Mouse (Mus musculus): ENCODE results near the gene Lyg2. TPM values are rescaled to one million over a fixed set of nuclear protein-coding genes. Genes with fewer than 3 reads are reported as not detected.

Lyg2 gene
- total RNA-seq, 2 experiments from 2014 or later: not detected

DNA sequence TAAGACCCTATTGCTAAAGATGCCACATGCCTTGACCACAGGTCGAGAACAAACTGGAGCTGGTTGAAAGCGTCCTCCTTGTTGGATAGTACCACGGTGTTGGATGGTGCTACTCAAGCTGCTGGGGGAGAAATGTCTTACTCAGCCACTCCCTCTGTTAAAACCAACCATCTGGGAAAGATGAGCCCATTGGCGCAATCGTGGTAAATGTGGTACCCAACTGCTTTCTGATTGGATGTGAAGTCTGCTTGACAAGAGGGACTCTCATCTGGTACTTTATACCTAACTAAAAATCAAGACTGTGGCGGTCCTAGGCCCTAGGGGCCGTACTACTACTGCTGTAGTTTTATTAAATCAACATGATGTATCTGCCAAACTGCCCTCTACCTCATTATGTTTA, 27.1 kb downstream of the Lyg2 start:
- no peak for ATAC-seq (replicated peaks; ENCODE audit: low FRiP score, low TSS enrichment, poor library complexity, severe bottlenecking)

DNA sequence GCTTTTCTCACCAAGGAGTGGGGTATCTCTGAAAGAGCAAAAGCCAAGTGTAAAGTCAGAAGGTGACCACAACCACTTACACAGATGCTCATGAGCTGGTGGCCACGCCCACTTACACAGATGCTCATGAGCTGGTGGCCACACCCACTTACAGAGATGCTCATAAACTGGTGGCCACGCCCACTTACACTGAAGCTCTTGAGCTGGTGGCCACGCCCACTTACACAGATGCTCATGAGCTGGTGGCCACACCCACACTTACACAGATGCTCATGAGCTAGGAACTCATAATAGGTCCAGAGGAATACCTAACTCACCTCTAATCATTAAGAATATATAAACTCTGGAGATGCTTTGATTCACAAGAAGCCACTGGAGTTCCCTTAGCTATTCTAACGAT, 31.8 kb downstream of the Lyg2 start:
- ATAC-seq (replicated peaks; ENCODE audit: low FRiP score, low TSS enrichment, poor library complexity, severe bottlenecking): peak; percentile 89

DNA sequence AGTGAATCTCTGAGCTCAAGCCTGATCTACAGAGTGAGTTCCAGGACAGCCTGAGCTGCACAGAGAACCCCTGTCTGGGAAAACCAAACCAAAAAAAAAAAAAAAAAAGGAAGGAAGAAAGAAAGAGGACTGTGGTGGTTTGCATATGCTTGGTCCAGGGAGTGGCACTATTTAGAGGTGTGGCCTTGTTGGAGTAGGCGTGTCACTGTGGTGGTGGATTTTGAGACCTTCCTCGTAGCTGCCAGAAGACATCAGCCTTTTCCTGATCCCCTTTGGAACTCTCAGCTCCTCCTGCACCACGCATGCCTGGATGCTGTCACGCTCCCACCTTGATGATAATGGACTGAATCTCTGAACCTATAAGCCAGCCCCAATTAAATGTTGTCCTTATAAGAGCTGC, 32.9 kb downstream of the Lyg2 start:
- ATAC-seq (replicated peaks; ENCODE audit: low FRiP score, low TSS enrichment, poor library complexity, severe bottlenecking): no peak

DNA sequence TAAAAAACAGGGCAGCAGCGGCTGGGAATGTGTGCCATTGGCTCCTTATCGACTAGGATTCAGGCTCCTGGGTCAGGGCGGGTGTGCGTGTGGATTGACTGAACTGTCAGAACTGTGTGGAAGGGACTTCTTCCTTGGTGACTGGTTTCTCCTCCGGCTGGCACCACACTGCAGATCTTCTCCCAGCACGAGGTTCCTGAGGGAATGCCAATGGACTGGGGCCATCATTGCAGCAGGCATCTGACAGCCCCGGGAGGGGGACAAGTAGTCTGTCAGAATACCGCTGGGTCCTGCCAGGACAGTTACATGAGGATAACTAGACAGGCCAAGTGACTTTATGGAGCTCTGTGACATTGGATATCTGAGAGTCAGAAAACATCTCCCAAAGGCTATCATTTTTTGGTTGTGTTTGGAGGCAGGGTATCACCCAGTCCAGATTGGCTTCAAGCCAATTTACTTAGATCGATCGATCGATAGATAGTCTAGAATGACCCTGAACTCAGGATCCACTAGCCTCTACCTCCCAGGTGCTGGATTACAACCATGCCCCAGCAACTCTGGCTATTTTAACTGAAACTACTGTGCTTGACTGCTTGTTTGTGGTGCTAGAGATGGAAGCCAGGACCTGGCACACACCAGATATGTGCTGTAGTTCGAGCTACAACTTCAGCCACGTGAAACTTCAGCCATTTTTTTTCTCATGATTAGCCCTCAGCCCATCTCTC, 38.4 kb downstream of the Lyg2 start:
- ATAC-seq (replicated peaks; ENCODE audit: low FRiP score, low TSS enrichment, poor library complexity, severe bottlenecking): no peak

DNA sequence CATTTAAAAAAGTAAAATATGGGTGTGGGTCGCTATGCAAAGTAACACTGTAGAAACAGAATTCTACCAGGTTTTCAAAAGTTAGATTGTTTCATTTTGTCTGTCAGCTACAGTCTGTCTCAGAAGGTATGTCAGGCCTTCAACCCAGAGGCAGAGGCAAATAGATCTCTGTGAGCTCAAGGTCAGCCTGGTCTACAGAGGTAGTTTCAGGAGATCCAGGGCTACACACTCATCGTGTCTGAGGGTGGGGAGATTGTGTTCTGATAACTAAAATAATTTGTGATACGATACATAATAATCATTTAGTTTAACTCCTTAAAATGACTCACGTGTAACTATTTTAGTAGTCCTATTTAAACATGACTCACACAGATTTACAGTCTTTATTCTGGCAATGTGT, 43.1 kb downstream of the Lyg2 start:
- no peak for ATAC-seq (replicated peaks; ENCODE audit: low FRiP score, low TSS enrichment, poor library complexity, severe bottlenecking)

DNA sequence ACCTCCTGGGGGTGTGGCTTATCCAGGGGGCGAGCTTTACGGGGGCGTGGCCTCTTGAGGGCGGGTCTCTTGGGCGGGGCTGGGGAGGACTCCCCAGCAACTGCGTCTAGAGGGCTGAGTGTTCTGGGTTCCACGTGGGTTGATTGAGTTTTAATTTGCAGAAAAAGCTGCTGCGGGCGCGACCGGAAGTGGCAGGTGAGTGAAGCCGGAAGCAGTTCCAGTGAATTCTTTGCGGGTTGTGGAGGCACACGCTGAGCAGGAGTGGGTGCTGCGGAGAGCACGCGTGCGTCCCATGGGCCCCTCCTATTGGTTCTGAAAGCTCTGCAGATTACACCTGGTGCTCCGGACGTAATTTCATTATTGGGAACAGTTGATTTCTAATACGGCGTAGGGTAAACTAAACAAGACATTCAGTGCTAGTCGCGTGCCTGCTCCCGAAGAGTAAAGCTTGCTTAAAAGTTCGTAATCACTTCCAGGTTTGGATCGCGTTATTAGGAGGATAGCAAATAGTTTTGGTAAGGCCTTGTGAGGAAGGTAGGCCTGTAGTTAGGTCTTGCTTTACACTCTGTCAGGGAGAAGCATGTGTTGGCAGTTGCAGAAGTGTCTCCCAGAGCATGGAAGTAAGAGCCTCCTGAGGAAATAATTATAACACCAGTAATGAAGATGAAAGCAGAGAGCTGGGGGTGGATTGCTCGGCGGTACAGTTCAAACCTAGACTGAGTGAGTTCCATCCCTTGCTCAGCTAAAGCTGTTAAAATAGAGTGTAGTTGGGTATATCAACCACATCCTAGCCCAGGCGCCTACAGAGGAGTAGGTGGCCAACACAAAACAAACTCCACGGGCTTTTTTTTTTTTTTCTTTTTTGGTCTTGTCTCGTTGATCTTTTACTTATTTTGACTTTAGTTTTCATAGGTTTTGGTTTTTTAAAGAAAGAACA, 43.9 kb downstream of the Lyg2 start:
- peak; percentile 80 for ATAC-seq (replicated peaks; ENCODE audit: low FRiP score, low TSS enrichment, poor library complexity, severe bottlenecking)

DNA sequence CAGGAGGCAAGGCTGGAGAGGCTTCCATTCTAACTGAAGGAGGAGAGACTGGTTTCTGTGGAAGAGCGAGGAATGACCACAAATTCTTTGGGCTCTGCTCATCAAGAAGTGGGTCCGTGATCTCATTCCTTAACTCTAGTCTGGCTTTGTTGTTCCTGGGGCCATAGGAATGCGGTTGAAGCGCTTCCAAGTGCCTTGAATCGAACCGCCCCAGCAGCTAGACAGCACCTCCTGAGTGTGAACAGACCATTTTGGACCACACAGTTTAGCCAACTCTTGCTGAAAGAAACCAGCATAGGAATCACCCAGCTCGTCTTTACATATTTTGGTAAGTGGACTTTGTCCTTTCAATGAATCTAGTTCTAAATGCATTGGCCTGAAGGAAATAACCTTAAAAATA, 44.6 kb downstream of the Lyg2 start, which contains the start of gene Lipt1:
Gene Lipt1 (plus strand): TSS at position 35 of the 400 bp plus-strand sequence.
- ATAC-seq (replicated peaks; ENCODE audit: low FRiP score, low TSS enrichment, poor library complexity, severe bottlenecking): peak; percentile 15; the same call in 1 of the 2 replicates

DNA sequence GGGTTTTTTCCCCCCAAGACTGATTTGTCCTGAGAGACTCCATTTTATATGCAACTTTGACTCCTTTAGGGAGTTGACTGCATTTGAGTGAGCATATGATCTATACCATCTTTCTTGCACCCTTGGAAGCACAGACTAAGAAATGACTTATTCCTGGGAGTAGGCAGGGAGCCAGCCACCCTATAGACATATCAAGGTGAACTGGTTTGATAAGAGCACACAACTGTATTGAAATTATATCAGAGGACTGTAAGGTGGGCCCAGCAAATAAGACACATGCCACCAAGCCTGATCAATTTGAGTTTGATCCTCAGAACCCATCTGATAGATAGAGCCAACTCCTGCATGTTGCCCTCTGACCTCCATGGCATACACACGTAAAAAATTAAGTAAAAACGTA, 46.9 kb downstream of the Lyg2 start:
- ATAC-seq (replicated peaks; ENCODE audit: low FRiP score, low TSS enrichment, poor library complexity, severe bottlenecking): no peak

DNA sequence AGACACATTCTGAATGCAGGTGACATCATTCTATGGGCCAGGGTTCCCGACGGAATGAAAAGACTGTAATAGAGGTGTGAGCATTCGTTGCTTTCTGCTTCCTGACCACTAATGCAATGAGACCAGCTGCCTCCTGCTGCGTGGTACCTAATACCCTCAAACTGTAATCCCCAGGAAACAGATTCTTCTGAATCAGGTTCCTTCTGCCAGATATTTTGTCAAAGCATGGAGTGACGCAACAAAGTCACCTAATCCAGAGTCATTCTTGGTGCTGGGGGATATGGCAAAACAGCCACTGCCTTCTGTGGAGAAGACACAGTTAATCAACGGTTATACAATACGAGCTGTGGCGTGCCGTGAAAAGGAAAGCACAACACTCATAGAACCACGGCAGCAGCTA, 47.7 kb downstream of the Lyg2 start:
- no peak for ATAC-seq (replicated peaks; ENCODE audit: low FRiP score, low TSS enrichment, poor library complexity, severe bottlenecking)

DNA sequence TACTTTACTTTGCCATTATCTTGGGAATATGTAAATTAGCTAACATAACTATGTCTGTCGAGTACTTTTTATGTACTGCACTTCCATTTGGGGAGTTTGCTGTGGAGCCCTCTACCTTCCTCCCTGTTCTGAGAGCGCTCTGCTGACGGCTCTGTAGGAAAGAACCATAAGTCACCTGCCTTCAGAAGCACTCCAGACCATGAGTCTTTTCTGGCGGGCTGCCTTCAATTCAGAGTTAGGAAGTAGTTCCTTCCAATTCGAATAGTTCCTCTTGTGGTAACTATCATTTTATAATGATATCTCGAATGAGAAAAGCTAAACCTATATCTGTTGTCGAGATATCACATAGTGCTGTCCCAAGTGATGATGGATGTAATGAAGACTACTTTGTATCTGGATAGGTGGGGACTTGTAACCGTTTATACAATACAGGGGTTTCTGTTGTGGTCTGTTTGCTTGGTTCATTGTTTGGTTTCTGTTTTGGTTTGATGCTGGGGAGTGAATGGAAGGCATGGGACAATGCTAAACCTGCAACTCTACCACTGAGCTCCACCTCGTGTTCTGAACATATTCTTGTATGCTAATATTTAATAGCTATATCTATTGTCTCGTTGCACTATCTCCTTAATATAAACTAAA, 48.5 kb downstream of the Lyg2 start:
- ATAC-seq (replicated peaks; ENCODE audit: low FRiP score, low TSS enrichment, poor library complexity, severe bottlenecking): no peak

DNA sequence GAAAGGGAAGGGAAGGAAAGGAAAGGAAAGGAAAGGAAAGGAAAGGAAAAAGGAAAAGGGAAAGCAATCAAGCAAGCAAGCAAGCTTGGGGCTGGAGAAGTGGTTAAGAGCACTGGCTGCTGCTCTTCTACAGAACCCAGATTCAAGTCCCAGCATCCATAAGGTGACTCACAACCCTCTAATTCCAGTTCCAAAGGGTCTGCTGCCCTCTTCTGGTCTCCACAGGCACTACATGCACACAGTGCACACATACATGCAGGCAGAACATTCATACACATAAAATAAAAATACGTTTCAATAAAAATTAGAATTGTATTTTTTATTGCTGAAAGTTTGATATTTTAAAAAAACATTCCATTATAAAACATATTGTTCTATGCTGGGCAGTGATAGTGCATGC, 49.2 kb downstream of the Lyg2 start:
- ATAC-seq (replicated peaks; ENCODE audit: low FRiP score, low TSS enrichment, poor library complexity, severe bottlenecking): no peak

DNA sequence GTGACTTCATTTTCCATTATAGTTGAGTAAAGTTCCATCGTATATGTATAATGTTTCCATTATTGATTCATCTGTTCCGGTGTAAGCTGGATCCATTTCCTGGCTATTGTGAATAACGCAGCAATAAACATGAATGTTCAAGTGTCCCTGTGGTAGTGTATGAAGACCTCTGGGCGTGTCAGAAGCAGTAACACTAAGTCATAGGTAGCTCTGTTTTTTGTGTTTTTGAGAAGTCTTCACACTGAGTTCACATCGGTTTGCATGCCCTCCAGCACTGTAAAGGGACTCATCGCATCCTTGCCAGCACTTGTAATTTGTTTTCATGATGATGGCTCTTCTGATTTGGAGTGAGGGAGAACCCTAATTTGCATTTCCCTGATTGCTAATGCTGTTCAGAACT, 50.0 kb downstream of the Lyg2 start, which contains the start of gene Tsga10:
Gene Tsga10 (minus strand): TSS at position 144 of the 400 bp plus-strand sequence.
- no peak for ATAC-seq (replicated peaks; ENCODE audit: low FRiP score, low TSS enrichment, poor library complexity, severe bottlenecking)

DNA sequence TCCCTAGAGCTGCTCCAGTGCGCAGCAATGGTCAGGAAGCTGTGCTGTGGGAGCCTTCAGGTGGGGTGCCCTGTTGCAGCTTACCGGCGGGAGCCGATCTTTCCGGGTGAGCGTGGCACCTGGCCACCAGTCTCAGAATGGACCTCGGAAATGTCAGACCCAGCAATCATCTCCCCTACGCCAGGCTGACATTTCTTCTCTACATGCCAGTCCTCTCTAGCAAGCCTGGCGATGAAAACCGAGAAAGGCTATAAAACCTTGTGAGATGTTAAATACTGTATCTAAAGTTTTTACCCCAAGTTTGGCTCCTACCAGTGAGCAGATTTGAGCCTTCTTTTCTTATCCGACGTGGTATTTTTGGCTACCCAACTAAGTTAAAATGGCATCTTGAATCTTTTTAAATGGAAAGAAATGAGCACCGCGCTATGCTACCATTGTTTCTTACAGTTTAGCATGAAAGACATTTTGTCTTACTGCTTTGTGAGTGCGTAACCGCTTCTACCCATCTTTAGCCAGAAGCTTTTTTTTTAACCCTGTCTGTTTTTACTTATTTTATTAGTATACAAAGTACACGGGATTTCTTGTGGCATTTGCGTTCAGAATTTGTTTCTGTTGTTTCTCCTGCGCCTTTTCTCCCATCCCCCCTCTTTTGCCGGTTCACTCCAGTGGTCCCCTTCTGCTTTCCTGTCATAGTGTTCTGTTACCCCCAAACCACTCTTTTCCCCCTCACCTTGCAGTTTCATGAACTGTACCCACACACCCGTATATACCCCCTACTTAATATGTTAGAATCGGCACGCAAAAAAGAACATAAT, 50.7 kb downstream of the Lyg2 start:
- ATAC-seq (replicated peaks; ENCODE audit: low FRiP score, low TSS enrichment, poor library complexity, severe bottlenecking): no peak

DNA sequence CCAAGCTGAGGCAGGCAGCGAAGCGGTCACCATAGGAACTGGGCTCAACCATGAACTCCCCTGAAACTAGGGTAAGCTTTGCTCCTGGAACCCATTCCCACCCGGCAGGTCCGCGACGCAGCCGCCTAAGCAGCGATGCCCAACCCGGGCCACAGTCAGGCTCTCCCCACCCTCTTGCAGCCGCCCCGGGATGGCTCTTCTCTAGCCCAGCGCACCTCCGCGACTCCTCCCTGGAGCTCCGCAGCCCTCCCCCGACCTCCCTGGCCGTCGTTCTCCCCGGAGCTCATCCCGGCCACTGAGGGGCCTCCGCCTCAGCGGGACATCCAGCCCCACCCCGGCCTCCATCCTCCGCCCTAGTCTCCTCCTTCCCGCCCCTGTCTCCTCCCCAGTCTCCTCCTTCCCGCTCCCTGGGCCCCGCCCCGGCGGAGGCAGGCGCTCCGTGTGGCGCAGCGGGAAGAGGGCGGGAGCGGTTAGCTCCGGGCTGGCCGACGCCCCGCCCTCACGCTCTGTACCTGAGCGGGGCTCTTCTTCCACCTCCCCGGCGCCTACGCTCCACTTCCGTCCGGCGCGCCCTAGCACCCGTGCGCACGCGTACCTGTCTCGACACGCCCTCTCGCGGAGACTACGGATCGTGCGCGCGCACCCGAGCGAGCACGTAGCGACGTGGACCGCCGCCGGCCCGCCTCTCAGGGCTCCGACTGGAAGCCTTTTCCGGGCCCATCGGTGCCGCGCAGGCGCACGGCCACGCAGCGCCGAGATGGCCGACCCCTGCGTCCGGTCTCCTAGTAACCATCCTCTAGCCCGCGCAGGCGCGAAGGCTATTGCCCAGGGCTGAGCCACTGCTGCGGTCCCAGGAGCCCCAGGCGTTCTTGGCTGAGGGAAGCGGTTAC, 51.5 kb downstream of the Lyg2 start:
- ATAC-seq (replicated peaks; ENCODE audit: low FRiP score, low TSS enrichment, poor library complexity, severe bottlenecking): peak; percentile 91

Other genes with a start within 250 kb of the Lyg2 start
- not detected in 2 replicates for gene 2010300C02Rik, start 196.4 kb downstream of the Lyg2 start, total RNA-seq (2014; fragmentation: Nextera tagmentation)
- 0.05 and 0.15 TPM in 2 replicates for gene 2010300C02Rik, start 196.4 kb downstream of the Lyg2 start, total RNA-seq (2017)
- 1.4 and 2.4 TPM in 2 replicates for gene Tsga10, start 50.1 kb downstream of the Lyg2 start, total RNA-seq (2014; fragmentation: Nextera tagmentation)
- gene Tsga10, start 50.1 kb downstream of the Lyg2 start, total RNA-seq (2017): 2.2 and 4.6 TPM in 2 replicates
- gene Lipt1, start 44.8 kb downstream of the Lyg2 start, total RNA-seq (2014; fragmentation: Nextera tagmentation): 6.3 and 13.1 TPM in 2 replicates
- gene Lipt1, start 44.8 kb downstream of the Lyg2 start, total RNA-seq (2017): 5.5 and 5.8 TPM in 2 replicates
- gene Mitd1, start 26.1 kb downstream of the Lyg2 start, total RNA-seq (2014; fragmentation: Nextera tagmentation): 35.8 and 79.7 TPM in 2 replicates
- 58.4 and 68.1 TPM in 2 replicates for gene Mitd1, start 26.1 kb downstream of the Lyg2 start, total RNA-seq (2017)
- 306 and 339 TPM in 2 replicates for gene Mrpl30, start 26.0 kb downstream of the Lyg2 start, total RNA-seq (2014; fragmentation: Nextera tagmentation)
- gene Mrpl30, start 26.0 kb downstream of the Lyg2 start, total RNA-seq (2017): 255 and 318 TPM in 2 replicates
- gene Lyg1, start 41.3 kb upstream of the Lyg2 start, total RNA-seq (2014; fragmentation: Nextera tagmentation): not detected in 2 replicates
- not detected in 2 replicates for gene Lyg1, start 41.3 kb upstream of the Lyg2 start, total RNA-seq (2017)
- 38.6 and 57.8 TPM in 2 replicates for gene Txndc9, start 81.4 kb upstream of the Lyg2 start, total RNA-seq (2014; fragmentation: Nextera tagmentation)
- 45.3 and 46.7 TPM in 2 replicates for gene Txndc9, start 81.4 kb upstream of the Lyg2 start, total RNA-seq (2017)
- gene Eif5b, start 81.5 kb upstream of the Lyg2 start, total RNA-seq (2014; fragmentation: Nextera tagmentation): 70.2 and 75.0 TPM in 2 replicates
- 40.3 and 66.8 TPM in 2 replicates for gene Eif5b, start 81.5 kb upstream of the Lyg2 start, total RNA-seq (2017)
- gene Rev1, start 213.3 kb upstream of the Lyg2 start, total RNA-seq (2014; fragmentation: Nextera tagmentation): 41.9 and 45.0 TPM in 2 replicates
- 42.2 and 56.6 TPM in 2 replicates for gene Rev1, start 213.3 kb upstream of the Lyg2 start, total RNA-seq (2017)